Mouse (Mus musculus): ENCODE data around the gene C1s1.
"Not testable (repeated sequence)": the region's sequence is repeated elsewhere in the genome, so short reads cannot be mapped to it uniquely, and the experiment has no call there.

C1s1 gene

DNA sequence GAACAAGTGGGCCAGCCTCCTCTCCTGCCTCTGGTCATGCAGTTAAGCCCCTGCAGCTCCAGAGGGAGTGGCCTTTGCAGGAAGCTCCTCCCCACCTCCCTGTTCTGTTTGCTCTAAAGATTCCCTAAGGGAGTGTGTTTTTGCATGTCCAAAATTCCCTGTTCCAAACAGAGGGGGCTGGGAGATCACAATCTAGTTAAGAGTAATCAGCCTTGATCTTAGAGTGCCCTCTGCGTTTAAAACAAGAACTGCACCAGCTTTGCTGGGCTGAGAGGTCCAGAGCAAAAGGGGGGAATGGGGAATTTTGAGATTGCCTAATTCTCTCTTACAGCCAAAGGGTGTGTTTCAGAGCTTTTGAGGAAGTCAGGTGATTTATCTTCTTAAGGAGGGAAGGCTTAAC, at the start of gene C1s1:
Gene C1s1 (minus strand): TSS at position 76 of the 400 bp plus-strand sequence.
- peak; percentile 65 to 74 for DNase-seq

DNA sequence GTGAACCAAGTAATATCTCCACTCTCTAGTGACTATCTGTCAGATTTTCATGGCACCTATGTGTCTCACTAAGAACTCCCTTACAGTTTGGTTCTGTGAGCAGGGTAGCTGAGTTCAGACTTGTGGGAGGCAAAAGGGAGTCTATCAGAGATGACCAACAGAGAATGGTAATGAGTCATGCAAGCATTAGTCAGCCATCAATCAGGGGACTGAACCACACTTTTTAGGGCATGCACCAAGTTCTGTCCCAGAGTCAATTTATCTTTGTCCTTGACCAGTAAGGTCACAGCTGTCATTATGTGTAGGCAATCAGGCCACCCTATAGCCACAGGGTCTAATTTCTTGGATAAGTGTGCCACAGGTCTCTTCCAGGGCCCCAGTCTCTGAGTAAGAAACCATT, 46.6 kb upstream of the C1s1 start:
- DNase-seq, result no peak

- no peak for DNase-seq
These were observed 44.1 kb upstream of the C1s1 start for GRCm38 (mm10) chr6:124586266-124586665.

DNA sequence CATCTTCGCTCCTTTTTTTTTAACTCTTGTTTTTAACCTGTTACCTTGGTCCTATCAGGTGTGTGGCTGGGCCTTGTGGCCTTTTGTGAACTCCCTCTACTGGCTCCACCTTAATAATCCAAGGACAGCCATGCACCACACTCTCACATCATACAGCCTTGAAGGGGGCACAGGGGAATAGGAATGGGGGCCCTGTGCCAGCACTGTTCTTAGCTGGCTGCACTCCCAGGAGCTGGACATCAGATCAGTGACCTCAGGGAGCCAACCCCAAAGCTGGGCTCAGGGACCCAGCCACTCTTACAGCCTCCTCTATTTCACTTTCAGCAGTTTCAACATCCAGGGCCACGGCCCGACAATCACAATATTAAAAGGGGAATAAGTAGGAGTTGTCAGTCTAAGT, 43.6 kb upstream of the C1s1 start:
- no peak for DNase-seq

- DNase-seq, result no peak
These were observed 42.8 kb upstream of the C1s1 start for GRCm38 (mm10) chr6:124584935-124585334.

DNA sequence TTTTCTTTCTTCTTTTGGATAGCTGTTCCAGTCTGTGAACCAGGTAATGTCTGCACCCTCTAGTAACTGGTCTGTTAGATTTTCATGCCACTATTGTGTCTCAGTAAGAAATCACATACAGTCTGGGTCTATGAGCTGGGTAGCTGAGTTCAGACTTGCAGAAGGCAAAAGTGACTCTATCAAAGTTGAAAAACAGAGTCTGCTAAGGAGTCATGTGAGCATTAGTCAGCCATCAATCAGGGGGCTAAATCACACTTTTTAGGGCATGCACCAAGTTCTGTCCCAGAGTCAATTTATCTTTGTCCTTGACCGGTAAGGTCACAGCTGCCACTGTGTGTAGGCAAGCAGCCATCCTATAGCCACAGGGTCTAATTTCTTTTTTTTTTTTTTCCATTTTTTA, 40.1 kb upstream of the C1s1 start:
- DNase-seq, result no peak

- peak; percentile 16 to 53 for DNase-seq
These were observed 38.0 kb upstream of the C1s1 start for GRCm38 (mm10) chr6:124580155-124580554.

GRCm38 (mm10) chr6:124575155-124575678, 33.1 kb upstream of the C1s1 start:
- DNase-seq, result not testable (repeated sequence)

GRCm38 (mm10) chr6:124570026-124570425, 27.9 kb upstream of the C1s1 start, which contains the start of gene C1rb:
Gene C1rb (plus strand): TSS chr6:124570294.
- DNase-seq, result peak; percentile 73 to 81

GRCm38 (mm10) chr6:124561611-124562010, 19.5 kb upstream of the C1s1 start:
- not testable (repeated sequence) for DNase-seq

DNA sequence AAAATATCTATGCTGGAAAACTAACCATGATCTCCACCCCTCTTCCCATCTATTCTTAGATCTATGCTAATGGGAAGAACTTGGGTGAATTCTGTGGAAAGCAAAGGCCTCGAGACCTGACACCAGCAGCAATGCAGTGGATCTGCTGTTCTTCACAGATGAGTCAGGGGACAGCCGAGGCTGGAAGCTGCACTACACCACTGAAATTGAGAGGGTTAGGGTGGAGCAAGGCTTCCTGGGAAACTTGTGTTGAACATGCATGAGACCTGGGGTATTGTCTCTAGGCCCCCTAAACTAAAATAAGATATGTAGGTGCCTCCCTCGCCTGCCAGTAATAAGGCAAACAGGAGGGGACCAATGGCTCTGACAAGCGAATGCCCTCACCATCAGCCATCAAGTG, 19.0 kb upstream of the C1s1 start:
- DNase-seq, result not testable (repeated sequence)

DNA sequence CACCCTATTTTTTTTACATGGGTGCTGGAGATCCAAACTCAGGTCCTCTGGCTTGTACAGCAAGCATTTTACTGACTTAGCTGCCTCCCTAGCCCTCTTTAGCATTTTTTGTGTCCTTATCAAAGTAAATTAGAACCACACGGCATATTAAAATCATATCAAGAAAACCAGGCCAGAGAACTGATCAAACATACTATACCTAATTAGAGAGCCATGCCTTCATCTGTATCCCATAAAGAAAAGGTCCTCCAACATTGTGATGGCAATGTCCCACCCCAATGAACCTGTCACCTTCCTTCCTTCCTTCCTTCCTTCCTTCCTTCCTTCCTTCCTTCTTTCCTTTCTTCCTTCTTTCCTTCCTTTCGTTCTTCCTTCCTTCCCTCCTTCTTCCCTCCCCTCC, 13.8 kb upstream of the C1s1 start:
- DNase-seq, result not testable (repeated sequence)

GRCm38 (mm10) chr6:124552766-124553165, 10.6 kb upstream of the C1s1 start:
- no peak for DNase-seq

- no peak for DNase-seq
These were observed 6.9 kb upstream of the C1s1 start for GRCm38 (mm10) chr6:124549023-124549550.

- not testable (repeated sequence) for DNase-seq
These were observed 5.8 kb upstream of the C1s1 start for GRCm38 (mm10) chr6:124547979-124548378.

DNA sequence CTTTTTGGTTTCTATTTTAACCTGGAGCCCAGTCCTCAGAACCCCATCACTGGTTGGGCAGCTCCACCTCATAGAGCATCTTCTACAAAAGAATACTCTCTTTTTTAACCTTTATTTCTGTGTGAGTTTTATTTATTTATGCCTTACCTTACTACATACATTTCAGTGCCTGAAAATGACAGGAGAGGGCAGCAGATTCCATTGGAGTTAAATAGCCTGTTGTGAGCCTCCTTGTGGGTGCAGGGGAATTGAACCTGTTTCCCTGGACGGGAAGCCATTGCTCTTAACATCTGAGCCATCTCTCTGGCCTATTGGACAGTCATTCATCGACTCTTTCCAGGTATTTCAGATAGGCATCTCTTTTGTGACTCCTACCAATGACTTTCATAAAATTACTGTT, 3.3 kb upstream of the C1s1 start:
- DNase-seq, result no peak

DNA sequence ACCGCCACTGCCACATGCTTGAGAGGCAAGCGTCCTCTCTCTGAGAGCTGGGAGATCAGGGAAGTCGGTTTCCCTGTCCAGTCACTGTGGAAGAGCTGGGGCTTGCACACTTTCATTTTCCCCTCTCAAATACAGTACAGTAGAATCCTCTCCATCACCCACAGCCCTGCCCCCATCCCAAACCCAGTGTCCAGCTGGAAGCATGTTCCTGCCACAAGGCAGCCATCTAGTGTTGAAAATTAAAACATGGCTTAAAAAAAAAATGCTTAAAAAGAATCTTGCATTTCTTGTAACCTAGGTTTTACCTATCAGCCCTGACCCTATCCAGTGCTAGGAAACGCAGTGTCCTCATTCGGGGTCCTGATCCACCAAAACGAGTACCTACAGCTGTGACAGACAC, 2.3 kb upstream of the C1s1 start:
- DNase-seq, result peak; percentile 6 to 34

DNA sequence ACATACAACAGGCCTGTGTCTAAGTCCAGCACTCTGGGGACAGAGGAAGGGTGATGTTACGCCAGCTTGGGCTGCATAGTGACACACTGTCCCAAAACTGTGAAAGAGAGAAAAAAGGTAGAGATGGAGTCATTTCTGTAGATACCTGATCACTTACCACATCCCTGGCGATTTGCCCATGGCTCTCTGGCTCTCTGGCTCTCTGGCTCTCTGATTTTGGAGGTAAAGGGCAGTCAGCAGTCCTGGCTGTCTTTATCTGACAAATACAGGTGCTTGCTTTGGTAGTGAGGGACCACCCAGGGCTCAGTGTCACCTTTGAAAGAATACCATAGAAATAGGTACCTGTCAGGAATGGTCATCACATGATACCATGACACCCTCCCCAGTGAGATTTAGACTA, 983 bp downstream of the C1s1 start:
- DNase-seq, result not testable (repeated sequence)

DNA sequence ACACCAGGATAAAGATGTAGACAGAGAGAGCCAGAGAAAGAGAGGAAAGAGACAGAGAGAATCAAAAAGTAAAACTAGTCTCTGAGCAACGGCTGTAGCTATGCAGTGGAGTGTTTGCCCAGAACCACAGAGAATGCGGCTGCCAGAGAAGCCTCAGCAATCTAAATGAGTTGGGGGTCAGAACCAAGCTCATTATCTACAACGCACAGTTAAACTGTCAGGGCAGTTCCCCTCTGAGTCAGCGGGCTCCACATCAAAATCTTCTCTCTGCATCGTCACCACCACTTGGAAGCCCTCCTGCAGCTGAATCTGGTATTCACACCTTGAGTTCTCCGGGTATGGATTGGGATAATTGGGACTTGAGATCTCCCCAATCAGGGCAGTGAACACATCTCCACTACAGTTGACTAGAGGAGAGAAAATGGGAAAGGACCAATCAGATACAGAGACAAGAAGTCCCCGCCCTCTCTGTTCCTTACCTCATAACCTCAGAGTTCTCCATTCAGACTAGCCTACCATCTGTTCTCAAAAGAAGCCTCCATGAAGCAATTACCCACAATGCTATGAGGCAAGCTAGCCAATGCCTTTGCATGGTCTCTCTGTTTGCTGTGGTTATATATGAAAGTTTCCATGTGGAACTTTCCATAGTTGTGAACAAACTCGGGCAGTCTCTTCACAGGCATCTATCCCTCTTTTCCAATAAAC, 5.9 kb downstream of the C1s1 start:
- not testable (repeated sequence) for DNase-seq

DNA sequence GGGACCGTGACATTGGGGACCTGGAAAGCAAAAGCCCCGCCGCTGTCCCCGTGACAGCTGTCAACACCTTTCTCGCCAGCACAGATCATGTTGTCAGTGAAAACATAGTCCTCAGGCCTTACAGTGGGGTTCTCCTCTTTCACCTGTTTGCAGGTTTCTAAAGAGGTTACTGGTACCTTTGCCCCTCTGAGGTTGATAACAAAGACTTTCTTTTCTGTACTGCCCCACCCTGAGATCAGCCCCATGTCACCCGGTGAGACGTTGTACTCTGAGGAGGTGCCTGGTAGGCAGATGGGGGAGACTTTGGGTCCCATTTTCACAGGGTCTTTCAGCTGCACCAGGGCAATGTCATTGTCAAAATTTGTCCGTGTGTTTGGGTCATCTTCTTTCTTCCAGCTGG, 11.1 kb downstream of the C1s1 start:
- DNase-seq, result no peak

GRCm38 (mm10) chr6:124527881-124528280, 14.3 kb downstream of the C1s1 start:
- DNase-seq, result no peak

DNA sequence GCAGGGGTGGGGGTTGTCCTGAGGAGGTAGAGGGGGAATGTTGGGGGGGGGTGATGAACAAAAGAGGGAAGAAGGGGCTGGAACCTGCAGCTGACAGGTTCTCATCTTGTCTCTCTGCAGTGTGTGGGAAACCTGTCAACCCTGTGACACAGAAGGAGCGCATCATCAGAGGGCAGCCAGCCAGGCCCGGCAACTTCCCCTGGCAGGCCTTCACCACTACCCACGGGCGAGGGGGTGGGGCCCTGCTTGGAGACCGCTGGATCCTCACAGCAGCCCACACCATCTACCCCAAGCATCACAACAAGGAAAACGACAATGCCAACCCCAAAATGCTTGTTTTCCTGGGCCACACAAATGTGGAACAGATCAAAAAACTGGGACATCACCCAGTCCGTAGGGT, 20.1 kb downstream of the C1s1 start:
- DNase-seq, result peak; percentile 29 to 58

DNA sequence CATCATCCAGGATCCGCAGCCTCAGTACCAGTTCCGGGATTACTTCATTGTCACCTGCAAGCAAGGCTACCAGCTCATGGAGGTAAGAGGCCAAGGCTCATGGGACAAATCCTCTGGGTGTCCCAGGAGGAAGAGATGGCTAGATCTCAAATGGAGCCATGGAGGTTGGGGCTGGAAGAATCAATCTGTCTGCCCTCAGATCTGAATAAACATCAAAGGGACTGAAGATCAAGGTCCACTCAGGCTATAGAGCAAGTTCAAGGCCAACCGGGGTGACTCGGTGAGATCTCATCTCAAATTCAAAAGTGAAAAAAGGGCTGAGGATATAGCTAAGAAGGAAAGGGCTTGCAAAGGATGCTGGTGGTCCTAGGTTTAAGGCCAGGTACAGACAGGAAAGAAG, 24.4 kb downstream of the C1s1 start:
- not testable (repeated sequence) for DNase-seq

GRCm38 (mm10) chr6:124512355-124512836, 29.8 kb downstream of the C1s1 start, which contains the start of gene C1ra:
Gene C1ra (plus strand): TSS chr6:124512405.
- peak; percentile 63 to 71 for DNase-seq

Data from cerebellum, postnatal 14 days (tissue).